Mouse (Mus musculus) neutrophil, adult 5-6 weeks (primary cell): ENCODE data around the gene Golga7b. TPM values are rescaled to one million over a fixed set of nuclear protein-coding genes. Genes with fewer than 3 reads are reported as not detected.
A peak's percentile ranks its signal among the peaks of the same experiment; 100 is the strongest.

ENCODE experiments used
- ATAC-seq: fragments of 151-379, 151-347 bp; 2 replicates; pipeline ENCODE4 v1.8.0; 2017; ENCODE audit warnings: mild to moderate bottlenecking, moderate TSS enrichment; ENCODE audit not compliant: insufficient number of reproducible peaks, poor library complexity, low FRiP score, severe bottlenecking; ENCODE audit errors: extremely low read depth
- total RNA-seq: library from RNA; stranded (forward); fragments of 200-1000 nt; gene quantifications from 2 replicates; pipeline ENCODE4 v1.2.3, GENCODE M21; 2017

Gene Golga7b
- total RNA-seq, 1 experiment from 2014 or later = not detected

DNA sequence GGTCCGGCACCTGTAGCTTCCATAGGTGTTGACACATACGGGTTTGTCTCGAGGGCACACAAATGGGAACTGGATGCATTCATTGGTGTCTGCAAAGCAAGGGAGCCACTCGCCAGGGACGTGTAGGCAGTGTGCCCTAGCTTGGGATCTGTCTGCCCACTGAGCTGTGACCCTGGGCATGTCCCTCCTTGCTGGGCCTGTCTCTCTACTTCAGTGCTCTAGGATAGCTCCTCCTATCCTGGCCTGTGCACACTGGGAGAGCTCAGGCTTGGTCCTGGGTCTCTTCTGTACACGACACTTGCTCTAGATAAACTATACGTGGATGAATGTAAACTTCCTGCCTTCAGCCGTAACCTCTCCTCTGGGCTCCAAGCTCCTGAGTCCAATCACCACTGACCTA is 36.8 kb downstream of the Golga7b start:
- no peak for ATAC-seq

DNA sequence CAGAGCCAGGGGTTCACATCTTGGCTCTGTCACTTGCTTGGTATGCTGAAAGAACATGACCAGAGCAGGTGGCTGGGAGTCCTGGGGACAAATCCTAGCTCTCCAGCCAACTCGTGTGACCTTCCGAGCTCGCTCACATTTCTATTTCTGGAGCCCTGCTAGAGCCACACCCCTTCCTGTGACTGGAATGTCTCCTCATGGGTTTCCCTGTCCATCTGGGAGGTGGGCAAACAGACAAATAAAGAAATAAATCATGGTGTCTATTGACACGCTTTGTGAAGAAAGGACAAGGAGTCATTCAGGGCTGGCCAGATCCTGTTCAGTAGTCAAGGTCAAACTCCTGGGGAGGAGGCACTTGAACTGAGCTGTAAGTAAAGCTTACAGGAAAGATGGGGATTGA is 41.0 kb downstream of the Golga7b start:
- ATAC-seq = no peak

DNA sequence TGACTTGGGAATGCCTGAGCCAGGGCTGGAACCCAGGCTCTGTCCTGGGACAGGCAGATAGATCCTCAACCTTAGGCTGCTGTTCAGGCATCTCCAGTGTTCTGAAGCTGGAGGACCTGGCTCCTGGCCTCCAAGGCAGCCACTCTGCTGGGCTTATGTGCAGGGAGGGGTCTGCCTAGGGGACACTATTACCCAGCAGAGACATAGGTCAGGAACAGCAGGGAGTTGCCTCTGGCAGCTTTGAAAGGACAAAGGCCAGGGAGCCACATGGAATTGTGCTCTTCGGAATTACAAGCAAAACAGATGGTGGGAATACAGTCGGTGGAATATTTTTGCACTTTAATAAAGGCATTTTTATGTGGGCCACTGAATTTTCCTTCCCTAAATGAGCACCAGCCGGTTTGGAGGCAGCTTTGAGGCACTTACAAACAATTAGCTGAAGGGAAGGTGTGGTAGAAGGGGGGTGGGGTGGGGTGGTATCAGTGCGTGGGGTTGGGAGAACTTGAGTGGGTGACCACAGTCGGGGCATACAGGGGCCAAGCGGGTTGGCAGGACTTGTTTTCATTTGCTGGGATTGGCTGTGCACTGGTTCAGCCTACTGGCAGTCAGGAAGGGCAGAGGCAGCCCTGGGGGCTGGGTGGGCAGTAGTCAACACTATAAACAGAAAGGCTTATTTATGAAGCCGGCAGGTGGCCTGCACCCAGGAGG is 43.7 kb downstream of the Golga7b start:
- ATAC-seq = no peak

DNA sequence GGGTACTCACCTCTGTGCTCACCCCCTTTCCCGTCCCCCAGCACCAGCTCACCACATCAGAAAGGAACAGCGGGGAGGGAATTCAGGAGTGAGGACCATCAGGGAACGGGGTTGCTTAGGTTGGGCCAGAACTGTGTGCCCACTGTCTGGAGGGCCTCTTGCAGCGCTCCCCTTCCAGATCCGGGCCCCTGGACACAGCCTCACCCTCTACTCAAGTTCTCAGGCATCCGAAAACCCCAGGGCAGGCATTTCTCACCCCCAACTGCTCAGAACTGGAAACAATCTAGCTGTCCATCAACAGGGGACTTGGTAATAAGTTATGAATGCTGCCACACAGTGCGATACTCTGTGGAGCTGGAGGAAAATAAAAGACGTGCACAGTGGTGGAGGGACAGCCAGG is 44.7 kb downstream of the Golga7b start:
- ATAC-seq = no peak

DNA sequence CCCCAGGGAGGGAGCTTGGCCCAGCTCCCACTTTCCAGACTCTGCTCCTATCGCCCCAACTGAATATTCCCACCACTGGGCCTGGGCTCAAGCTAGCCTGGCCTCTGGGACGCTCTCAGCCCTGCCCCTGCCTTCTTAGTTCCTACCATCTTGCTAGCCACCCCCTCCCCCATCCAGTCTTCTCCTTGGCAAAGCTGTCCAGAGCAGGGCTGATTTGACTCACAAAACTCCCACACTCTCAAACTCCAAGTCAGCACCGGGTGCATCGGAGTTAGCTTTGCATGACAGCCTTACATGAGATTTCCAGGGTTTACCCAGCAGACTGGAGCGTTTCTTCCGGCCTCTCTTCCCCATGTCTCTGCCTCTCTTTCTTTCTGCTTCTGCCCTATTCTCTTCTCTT is 45.8 kb downstream of the Golga7b start:
- ATAC-seq = no peak

DNA sequence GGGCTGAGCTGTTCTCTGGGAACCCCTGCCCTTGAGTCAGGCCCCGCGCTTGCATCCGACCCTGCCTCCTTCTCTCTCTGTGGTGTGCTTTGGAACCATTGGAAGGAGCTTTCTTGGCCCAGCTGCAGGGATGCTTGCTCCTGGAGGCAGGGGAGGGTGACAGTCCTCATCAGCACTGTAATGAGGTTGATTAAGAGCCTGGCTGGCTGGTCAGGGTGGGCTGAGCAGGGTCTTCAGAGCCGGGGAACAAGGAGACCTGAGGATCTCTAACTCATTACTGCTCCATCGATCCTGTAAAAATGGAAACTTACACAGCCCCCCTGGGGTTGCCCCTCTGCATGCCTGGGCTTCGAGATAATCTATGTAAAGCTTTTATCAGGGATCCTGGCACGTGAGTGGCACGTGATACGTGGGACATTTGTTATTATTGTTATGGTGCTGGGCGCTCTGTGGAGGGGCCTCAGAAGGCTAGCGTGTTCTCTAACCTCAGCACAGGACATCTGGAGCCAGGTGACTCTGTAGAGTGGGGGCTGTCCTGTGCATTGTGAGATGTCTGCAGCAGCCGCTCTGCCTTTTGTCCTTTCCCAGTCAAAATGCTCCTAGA is 55.9 kb downstream of the Golga7b start:
- no peak for ATAC-seq

DNA sequence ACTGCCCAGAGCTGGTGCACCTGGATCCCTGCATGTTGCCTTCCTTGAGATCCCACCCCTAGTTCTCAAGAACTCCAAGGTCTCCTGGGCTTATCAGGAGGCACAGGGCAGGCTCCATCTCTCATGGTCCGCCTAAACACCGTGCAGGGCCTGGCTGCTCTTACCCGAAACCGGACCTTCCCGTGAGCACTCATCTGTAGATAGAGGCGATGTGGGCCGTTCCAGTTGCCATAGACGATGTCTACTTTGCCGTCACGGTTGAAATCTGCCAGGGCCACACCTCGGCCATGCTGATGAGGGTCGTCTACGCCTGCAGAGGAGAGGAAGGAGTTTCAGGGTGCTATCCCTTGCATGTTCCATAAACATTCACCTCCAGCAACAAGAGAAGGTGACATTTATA is 57.1 kb downstream of the Golga7b start:
- no peak for ATAC-seq

DNA sequence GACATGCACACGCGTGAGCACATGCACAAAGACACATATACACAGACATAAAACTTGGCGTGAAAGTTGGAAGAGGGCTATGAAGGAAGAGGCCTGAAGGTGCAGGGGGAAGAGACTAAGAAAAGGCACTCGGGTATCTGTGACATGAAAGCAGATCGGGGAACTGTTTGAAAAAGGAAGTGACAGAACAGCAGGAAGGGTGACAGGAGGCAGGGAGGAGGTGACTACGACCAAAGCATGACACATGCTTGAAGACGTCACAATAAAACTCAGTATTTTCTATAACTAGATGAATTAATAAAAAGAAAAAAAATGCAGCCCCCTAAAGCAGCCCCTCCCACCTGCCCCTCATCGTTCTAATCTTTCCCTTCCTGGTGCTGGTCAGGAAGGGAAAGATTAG is 58.4 kb downstream of the Golga7b start:
- ATAC-seq = no peak

DNA sequence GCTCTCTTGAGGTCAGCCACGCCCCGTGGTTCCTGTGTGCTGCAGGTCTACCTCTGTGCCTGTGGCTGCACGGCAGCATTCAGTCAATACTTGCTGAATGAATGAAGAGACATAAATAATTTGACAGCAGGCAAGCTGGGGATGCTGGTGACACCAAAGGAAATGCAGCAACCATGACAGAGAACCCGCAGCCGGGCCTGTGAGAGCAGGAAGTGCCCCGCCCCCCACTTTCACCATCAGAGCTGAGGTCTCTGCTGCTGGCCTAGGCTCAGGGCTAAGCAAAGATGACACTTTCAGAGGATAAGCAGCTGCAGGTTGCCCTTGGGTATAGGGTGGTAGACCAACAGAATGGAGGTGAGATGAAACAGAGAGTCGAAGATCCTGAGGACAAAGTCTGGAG is 58.8 kb downstream of the Golga7b start:
- peak; percentile 28; the same call in 1 of the 2 replicates for ATAC-seq

DNA sequence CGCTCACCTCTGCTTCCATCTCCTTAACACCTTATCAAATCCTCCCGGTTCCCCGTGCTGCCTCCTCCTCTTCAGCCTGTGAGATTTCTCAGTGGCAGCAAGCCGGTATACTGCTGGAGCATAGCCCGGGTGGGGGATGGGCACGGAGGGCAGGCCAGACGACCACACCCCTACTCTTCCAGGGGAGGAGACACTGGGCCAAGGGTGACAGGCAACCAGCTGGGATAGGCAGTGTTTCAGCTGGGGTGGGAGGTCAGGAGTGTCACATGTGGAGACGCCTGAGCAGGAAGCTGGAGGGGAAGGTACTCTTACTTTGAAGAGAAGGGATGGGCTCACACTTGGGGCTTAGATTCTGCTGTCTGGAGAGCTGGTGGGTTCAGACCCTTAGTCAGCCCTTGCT is 59.6 kb downstream of the Golga7b start:
- peak; percentile 9; the same call in 1 of the 2 replicates for ATAC-seq

DNA sequence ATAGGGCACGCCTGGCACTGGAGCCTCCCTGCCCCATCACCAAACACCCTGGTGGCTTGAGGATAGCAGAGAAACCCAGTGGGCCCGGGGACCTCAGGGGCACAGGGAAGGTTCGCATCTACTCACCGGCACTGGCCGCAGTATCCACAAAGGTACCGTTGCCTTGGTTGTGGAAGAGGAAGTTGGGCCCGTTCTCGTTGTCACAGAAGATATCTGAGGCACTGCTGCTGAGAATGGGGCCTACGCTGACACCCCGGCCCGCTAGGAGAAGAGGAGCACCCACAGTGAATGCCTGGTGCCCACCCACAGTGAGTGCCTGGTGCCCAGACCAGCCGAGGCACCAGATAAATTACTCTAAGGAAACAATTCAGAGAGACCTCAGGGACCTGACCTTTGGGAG is 61.6 kb downstream of the Golga7b start:
- no peak for ATAC-seq

DNA sequence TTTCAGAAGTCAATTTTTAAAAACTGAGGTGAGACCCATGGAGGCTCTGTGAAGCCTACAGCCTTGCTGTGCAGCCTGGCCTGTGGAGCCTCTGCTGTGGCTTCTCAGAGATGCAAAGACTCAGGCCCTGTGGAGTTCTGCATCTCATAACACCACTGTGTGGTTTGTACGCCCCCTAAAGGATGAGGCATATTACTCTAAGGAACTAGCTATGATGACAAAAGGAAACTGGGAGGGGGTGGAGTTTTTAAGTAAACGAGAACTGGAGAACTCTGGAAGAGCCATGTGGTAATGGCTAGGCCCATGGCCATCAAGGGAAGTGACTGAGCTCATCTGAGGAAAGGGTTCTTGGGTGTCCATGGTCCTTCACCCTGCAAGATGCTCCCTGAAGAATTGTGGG is 64.0 kb downstream of the Golga7b start:
- ATAC-seq = no peak

DNA sequence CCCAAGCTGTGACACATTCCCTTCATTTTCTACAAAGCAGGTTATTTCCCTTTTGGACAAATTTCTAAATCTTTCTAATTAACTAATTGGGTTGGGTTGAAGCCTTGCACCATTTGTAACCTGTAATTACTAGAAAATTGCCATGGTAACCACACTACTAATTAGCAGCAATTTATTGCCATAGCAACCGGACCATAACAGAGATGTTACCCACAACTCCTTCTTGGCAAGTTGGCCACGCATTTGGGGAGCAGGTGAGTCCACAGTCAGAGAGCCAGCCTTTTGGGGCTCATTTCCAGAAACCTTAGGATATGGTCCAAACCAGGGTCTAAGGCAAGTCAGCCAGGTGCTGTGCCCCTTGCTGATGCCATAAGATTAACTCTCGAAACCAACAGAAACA is 64.8 kb downstream of the Golga7b start:
- no peak for ATAC-seq

DNA sequence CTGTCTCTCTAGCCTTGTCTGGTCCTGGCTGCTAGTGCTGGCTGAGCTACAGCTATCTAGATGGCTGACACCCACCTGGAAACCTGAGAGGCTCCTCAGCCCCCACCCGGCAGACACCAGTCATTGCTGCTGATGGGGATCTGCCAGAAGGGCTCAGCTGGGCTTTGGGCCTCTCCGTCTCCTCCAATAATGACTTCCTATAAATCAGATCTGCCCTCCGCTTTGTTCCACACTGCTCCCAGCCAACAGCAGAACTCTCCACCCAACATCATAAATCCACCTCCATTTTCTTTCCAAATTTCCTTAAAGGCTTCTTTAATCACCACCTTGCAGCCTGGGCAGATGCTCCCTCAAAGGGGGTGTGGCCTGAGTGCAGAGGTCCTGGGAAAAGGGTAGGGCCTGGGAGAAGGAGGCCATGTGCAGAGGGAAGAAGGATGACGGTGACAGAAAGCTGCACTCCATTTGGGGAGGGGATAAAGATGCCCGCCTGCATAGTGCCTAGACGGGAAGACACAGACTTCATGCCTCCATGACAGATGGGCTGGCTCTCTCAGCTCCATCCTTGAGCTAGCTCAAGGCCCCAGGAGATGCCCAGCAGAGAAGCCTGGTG is 67.8 kb downstream of the Golga7b start:
- no peak for ATAC-seq

DNA sequence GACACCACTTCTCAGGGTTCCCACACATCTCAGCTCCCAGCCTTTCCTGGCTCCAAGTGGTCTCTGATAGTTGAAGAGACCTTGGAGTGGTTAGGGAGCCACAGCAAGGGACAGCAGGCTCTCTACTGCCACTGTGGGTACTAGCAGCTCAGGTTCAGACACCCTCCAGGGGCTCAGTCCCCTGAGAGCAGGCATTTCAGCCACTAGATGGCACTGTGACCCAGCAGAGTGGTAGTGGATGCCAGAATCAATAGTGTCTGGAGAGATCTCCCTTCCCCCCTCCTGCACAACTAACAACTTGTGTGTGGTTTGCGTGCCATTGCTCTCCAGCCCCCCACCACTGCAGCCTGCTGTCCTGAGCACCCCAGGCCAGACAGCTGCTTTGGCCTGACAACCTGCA is 68.5 kb downstream of the Golga7b start:
- peak; percentile 45; the same call in 1 of the 2 replicates for ATAC-seq

DNA sequence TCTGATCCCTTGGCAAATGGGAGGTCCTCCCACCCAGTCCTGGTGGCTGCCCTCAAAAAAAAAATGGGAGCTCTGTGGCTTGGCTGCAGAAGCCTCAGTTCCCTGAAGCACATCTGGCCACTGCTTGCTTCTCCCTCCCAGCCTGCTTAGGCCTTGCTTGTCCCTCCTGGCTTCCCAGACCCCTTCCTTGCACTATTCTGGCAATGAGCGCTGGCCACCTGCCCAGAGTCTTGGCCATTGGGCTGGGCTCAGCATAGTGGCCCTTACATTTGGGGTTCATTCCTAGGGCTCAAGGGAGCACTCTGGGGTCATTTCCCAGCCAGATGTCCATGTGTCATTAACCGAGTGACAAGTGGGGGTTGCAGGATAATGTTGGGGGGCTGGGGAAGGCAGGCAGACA is 69.2 kb downstream of the Golga7b start:
- ATAC-seq = no peak

DNA sequence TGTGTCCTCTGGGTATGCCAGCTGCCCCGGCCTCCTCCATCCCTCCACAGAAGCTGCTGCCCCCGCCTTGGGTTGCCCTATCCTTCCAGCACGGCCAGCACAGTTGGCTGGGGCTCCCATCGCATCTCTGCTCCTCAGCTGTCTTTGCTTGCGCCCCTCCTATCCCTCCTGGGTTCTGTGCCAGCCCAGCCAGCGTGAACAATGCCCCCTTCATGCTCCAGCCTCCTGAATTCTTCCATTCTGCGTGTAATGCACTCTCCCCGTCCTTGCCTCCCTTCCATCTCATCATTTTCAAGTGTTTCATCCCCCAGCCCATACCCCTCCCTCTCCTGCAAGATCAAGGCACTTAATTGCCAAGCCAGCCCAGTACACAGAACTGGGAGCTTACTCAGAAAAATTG is 69.6 kb downstream of the Golga7b start:
- ATAC-seq = no peak

DNA sequence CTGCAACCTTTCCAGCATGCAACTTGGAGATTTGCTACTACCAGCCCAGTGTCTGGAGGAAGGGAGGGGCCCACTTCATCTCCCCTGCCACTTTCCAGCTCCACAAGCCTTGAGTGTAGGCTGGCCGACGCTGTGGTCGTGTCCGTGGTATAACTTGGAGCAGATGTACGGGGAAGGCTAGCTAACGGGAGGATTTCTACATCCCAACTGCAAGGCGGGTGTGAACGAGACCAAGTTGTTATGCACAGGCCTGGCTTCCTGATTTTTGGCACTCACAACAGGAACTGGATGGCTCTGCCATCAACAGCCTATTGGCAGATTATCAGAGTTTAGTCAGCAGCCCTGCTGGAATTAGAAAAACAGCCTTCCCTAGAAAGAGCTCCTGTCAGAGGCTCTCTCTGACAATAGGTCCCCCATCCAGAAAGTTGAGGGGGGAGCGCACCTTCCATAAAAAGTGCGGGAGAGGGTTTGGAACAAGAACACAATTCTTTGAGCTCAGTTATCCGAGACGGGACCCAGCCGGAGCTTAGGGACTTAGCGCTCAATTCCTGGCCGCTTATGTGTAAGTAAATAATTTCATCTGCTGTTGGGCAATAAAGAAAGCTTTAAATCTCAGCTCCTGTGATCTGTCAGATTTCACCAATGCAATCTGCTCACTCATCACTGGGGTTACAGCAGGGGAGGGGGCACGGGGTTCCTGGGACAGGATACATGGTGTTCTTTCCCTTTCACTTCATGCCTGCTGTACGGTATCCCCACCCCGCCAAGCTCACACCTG is 70.5 kb downstream of the Golga7b start:
- no peak for ATAC-seq
